14 mouse cellular contexts compared by ENCODE assay signal in genomic region chr13:21005642-21006320, GRCm38 (mm10).
A peak's percentile ranks its signal among the peaks of the same experiment; 100 is the strongest.
DNase-seq lines count a peak whose midpoint lies in the region; ATAC-seq lines count a peak whose summit lies in the region.
"Had no signal": no experiment of that assay in that cellular context is flagged by ENCODE, and none has a peak within 500 bp of the region (broad histone marks: within the 10 kb centered on the region; RNA-seq: fewer than 3 reads in every experiment).

No protein-coding gene starts in this region.

- no peaks in the 10 kb centered on the region for H3K9me3 ChIP-seq in hindbrain, embryonic 10.5 days
- H3K9me3 ChIP-seq in midbrain, embryonic 13.5 days: no peaks in the 10 kb centered on the region
- H3K9me3 ChIP-seq: limb, embryonic 15.5 days had no signal

- H3K9ac ChIP-seq in midbrain, embryonic 13.5 days (replicated peaks): no peak overlapping the region
- H3K9ac ChIP-seq: limb, embryonic 15.5 days had no signal

- no peaks in the 10 kb centered on the region for H3K27me3 ChIP-seq in hindbrain, embryonic 10.5 days (ENCODE audit: insufficient read depth, poor library complexity, severe bottlenecking)
- no peaks in the 10 kb centered on the region for H3K27me3 ChIP-seq in midbrain, embryonic 13.5 days
- H3K27me3 ChIP-seq: limb, embryonic 15.5 days had no signal

- no peaks in the 10 kb centered on the region for H3K36me3 ChIP-seq in hindbrain, embryonic 10.5 days
- H3K36me3 ChIP-seq in midbrain, embryonic 13.5 days: no peaks in the 10 kb centered on the region
- H3K36me3 ChIP-seq: limb, embryonic 15.5 days had no signal

- ATAC-seq in midbrain, embryonic 13.5 days: peak; percentile 89

- H3K4me3 ChIP-seq in hindbrain, embryonic 10.5 days: no peak overlapping the region
- no peak overlapping the region for H3K4me3 ChIP-seq in midbrain, embryonic 13.5 days (replicated peaks)
- H3K4me3 ChIP-seq: limb, embryonic 15.5 days; myocyte had no signal

- H3K4me1 ChIP-seq in hindbrain, embryonic 10.5 days (replicated peaks): no peaks in the 10 kb centered on the region
- H3K4me1 ChIP-seq in midbrain, embryonic 13.5 days (replicated peaks): peaks cover 11% of the 10 kb centered on the region
- H3K4me1 ChIP-seq: limb, embryonic 15.5 days had no signal

- WGBS in hindbrain, embryonic 10.5 days: 77% methylated on average over 5 of the region's 5 CpGs
- WGBS in midbrain, embryonic 13.5 days: 54% methylated on average over 5 of the region's 5 CpGs

- no peak overlapping the region for H3K4me2 ChIP-seq in midbrain, embryonic 13.5 days (replicated peaks)
- H3K4me2 ChIP-seq: limb, embryonic 15.5 days had no signal

- no peak overlapping the region for H3K27ac ChIP-seq in hindbrain, embryonic 10.5 days
- peak overlapping the region; percentile 17; the same call in 1 of the 2 replicates for H3K27ac ChIP-seq in midbrain, embryonic 13.5 days
- H3K27ac ChIP-seq: limb, embryonic 15.5 days had no signal

- DNase-seq in layer of hippocampus, adult 9-11 months: peak; percentile 15
- no peak for DNase-seq in layer of hippocampus, adult 11-12 months (ENCODE audit: low spot score)
- peak; percentile 33 for DNase-seq in hindbrain, embryonic 10.5 days (ENCODE audit: low spot score)
- DNase-seq in retina, postnatal 1 day: peak; percentile 40
- DNase-seq in ovary, postnatal 10 days (ENCODE audit: low spot score): no peak
- DNase-seq in adrenal gland, adult (ENCODE audit: inconsistent age in 2 of 2, low spot score in 1 of 2): no peak
- no peak for DNase-seq in left cerebral cortex, adult 9 months (ENCODE audit: low spot score in 2 of 2)
- DNase-seq: adrenal gland, postnatal 14 days; kidney, postnatal 14 days; lung, adult 18-20 months; lung, postnatal 4 days had no signal

Comparison
In these comparisons a context has a peak if more than half of its experiments do, and no peak if none do; other contexts are left out.
1. DNase-seq: peak in layer of hippocampus, adult 9-11 months (single experiment), hindbrain, embryonic 10.5 days (single experiment) and retina, postnatal 1 day (single experiment); none in layer of hippocampus, adult 11-12 months (single experiment), ovary, postnatal 10 days (single experiment), adrenal gland, adult (0 of 2) and left cerebral cortex, adult 9 months (0 of 2).